Comparison of ENCODE assay signal across 8 mouse cellular contexts in genomic region chr2:102091516-102092350, GRCm38 (mm10).
DNase-seq lines count a peak whose midpoint lies in the region; ATAC-seq and TF ChIP-seq lines count a peak whose summit lies in the region.

No protein-coding gene starts in this region.

- H3K27ac ChIP-seq in ES-E14 (ENCODE audit: insufficient read depth, low read depth, low read length, poor library complexity, severe bottlenecking): no peak overlapping the region
- H3K27ac ChIP-seq in bone marrow macrophage, adult 2 months (ENCODE audit: insufficient read depth, low read depth, low read length): no peak overlapping the region
- no peak overlapping the region for H3K27ac ChIP-seq in embryonic facial prominence, embryonic 15.5 days (replicated peaks)
- H3K27ac ChIP-seq in lung, postnatal 0 days (ENCODE audit: low read length): no peak overlapping the region

- no peaks in the 10 kb centered on the region; the same call in 1 of the 2 replicates for H3K36me3 ChIP-seq in ES-E14 (ENCODE audit: control insufficient read depth, insufficient read depth, low read length, poor library complexity, severe bottlenecking)
- H3K36me3 ChIP-seq in embryonic facial prominence, embryonic 15.5 days: peaks cover 3% of the 10 kb centered on the region; the same call in 1 of the 2 replicates
- no peaks in the 10 kb centered on the region for H3K36me3 ChIP-seq in lung, postnatal 0 days (ENCODE audit: insufficient read depth, low read length)

- peak; percentile 37; the same call in 1 of the 2 replicates for TF ChIP-seq CTCF in bone marrow macrophage, adult 2 months (IDR thresholded peaks at IDR 0.05; ENCODE audit: low read depth, low read length)
- peak; percentile 93 for TF ChIP-seq CTCF in lung, postnatal 0 days (IDR thresholded peaks at IDR 0.05)

- H3K9ac ChIP-seq in ES-E14 (ENCODE audit: insufficient read depth, low read depth, low read length, poor library complexity, severe bottlenecking): no peak overlapping the region
- no peak overlapping the region for H3K9ac ChIP-seq in embryonic facial prominence, embryonic 15.5 days
- no peak overlapping the region for H3K9ac ChIP-seq in lung, postnatal 0 days (replicated peaks; ENCODE audit: low read depth)

- TF ChIP-seq POLR2A in bone marrow macrophage, adult 2 months (IDR thresholded peaks at IDR 0.05; ENCODE audit: borderline replicate concordance, low read depth, low read length): no peak

- DNase-seq in ES-E14 (ENCODE audit: low read depth, low spot score): peak; percentile 76
- DNase-seq in heart, postnatal 4 days: peak; percentile 79
- peak; percentile 68 to 81 for DNase-seq in layer of hippocampus, adult 8-10 months (ENCODE audit: low spot score in 2 of 2)
- DNase-seq in lung, postnatal 0 days (ENCODE audit: low spot score): peak; percentile 86
- peak; percentile 75 for DNase-seq in retina, postnatal 7 days (ENCODE audit: low read depth, low spot score)

- no peaks in the 10 kb centered on the region for H3K27me3 ChIP-seq in embryonic facial prominence, embryonic 15.5 days
- no peaks in the 10 kb centered on the region for H3K27me3 ChIP-seq in lung, postnatal 0 days (replicated peaks; ENCODE audit: insufficient read depth, low read length)

- no peaks in the 10 kb centered on the region for H3K9me3 ChIP-seq in ES-E14 (ENCODE audit: control insufficient read depth, insufficient read depth, low read depth, low read length)
- H3K9me3 ChIP-seq in embryonic facial prominence, embryonic 15.5 days (replicated peaks): no peaks in the 10 kb centered on the region
- H3K9me3 ChIP-seq in lung, postnatal 0 days (ENCODE audit: low read length): no peaks in the 10 kb centered on the region

- H3K4me2 ChIP-seq in embryonic facial prominence, embryonic 15.5 days (replicated peaks): no peak overlapping the region
- no peak overlapping the region for H3K4me2 ChIP-seq in lung, postnatal 0 days (replicated peaks; ENCODE audit: low read depth, low read length)

- in situ Hi-C loops in ES-E14 (cut with MboI; ENCODE audit: low sequenced_read_pairs in 2 of 2, unreplicated experiment in 2 of 2): no loop called here

- no peak for TF ChIP-seq EP300 in lung, postnatal 0 days (IDR thresholded peaks at IDR 0.05)

- H3K4me3 ChIP-seq in ES-E14 (ENCODE audit: insufficient read depth in 1 of 2, low read depth in 1 of 2, low read length in 2 of 2, poor library complexity in 1 of 2, severe bottlenecking in 1 of 2): no peak overlapping the region
- no peak overlapping the region for H3K4me3 ChIP-seq in bone marrow macrophage, adult 2 months (ENCODE audit: insufficient read depth, low read length)
- H3K4me3 ChIP-seq in embryonic facial prominence, embryonic 15.5 days (replicated peaks): no peak overlapping the region
- no peak overlapping the region for H3K4me3 ChIP-seq in lung, postnatal 0 days (ENCODE audit: low read depth, low read length)

- peaks cover 0 to 5% of the 10 kb centered on the region in 2 experiments; a peak in 2 of 4 replicates for H3K4me1 ChIP-seq in ES-E14 (ENCODE audit: control insufficient read depth in 2 of 2, insufficient read depth in 2 of 2, low read length in 2 of 2, poor library complexity in 1 of 2)
- H3K4me1 ChIP-seq in bone marrow macrophage, adult 2 months (ENCODE audit: control insufficient read depth, insufficient read depth, low read length): no peaks in the 10 kb centered on the region
- peaks cover 40% of the 10 kb centered on the region for H3K4me1 ChIP-seq in embryonic facial prominence, embryonic 15.5 days
- peaks cover 4% of the 10 kb centered on the region; the same call in 1 of the 2 replicates for H3K4me1 ChIP-seq in lung, postnatal 0 days (ENCODE audit: insufficient read depth, low read depth, low read length)

- 20% methylated on average over 8 of the region's 8 CpGs for WGBS in embryonic facial prominence, embryonic 15.5 days
- 31% methylated on average over 8 of the region's 8 CpGs for WGBS in lung, postnatal 0 days

- ATAC-seq in embryonic facial prominence, embryonic 15.5 days (ENCODE audit: insufficient number of reproducible peaks, low FRiP score, low TSS enrichment, low read depth): peak; percentile 55
- ATAC-seq in lung, postnatal 0 days: peak; percentile 82
- no peak for ATAC-seq in activated CD4-positive, CD25-positive, alpha-beta regulatory T cell, adult 4 months

TF ChIP-seq in ES-E14, 5 proteins besides CTCF, POLR2A, EP300 and RAD21:
- TF ChIP-seq HCFC1 (IDR thresholded peaks at IDR 0.05; ENCODE audit: borderline replicate concordance, insufficient read depth, low read length) (no peak), ZC3H11A (IDR thresholded peaks at IDR 0.05; ENCODE audit: borderline replicate concordance, low read depth, low read length) (peak; percentile 51; the same call in 1 of the 2 replicates)
